Mouse (Mus musculus): ENCODE measurements at regions not wholly inside any gene's neighbourhood (a gene's known extent, or its start where the extent isn't known, plus 50 kb on each side); places are given as distances from the start of the nearest gene placed in this dataset.

GRCm38 (mm10) chr4:81573771-81574170 lies 131.2 kb upstream of the Mpdz start:
- no peaks in the 10 kb centered on the region for H3K4me1 ChIP-seq (ENCODE audit: control insufficient read depth, insufficient read depth, low read length)
- TF ChIP-seq CTCF (IDR thresholded peaks at IDR 0.05; ENCODE audit: insufficient read depth, low read length) (no peak), POLR2A (IDR thresholded peaks at IDR 0.05; ENCODE audit: borderline replicate concordance, extremely low read depth, low read depth, low read length) (no peak)
- 53% methylated on average over 5 of the region's 5 CpGs for WGBS
- DNase-seq = no peak
- no peak overlapping the region for H3K4me3 ChIP-seq (replicated peaks; ENCODE audit: extremely low read depth, low read depth, low read length)

GRCm38 (mm10) chr4:81570736-81571135 lies 128.1 kb upstream of the Mpdz start:
- Histone ChIP-seq H3K4me1 (ENCODE audit: control insufficient read depth, insufficient read depth, low read length) (no peaks in the 10 kb centered on the region), H3K4me3 (replicated peaks; ENCODE audit: extremely low read depth, low read depth, low read length) (no peak overlapping the region)
- DNase-seq = no peak
- 58% methylated on average over 4 of the region's 4 CpGs for WGBS
- TF ChIP-seq POLR2A (IDR thresholded peaks at IDR 0.05; ENCODE audit: borderline replicate concordance, extremely low read depth, low read depth, low read length) (no peak), CTCF (IDR thresholded peaks at IDR 0.05; ENCODE audit: insufficient read depth, low read length) (no peak)

- DNase-seq = no peak
- WGBS = 76% methylated on average over 3 of the region's 3 CpGs
- no peak for TF ChIP-seq CTCF (IDR thresholded peaks at IDR 0.05; ENCODE audit: insufficient read depth, low read length)
- no peak for TF ChIP-seq POLR2A (IDR thresholded peaks at IDR 0.05; ENCODE audit: borderline replicate concordance, extremely low read depth, low read depth, low read length)
- Histone ChIP-seq H3K4me1 (ENCODE audit: control insufficient read depth, insufficient read depth, low read length) (peaks cover 2% of the 10 kb centered on the region), H3K4me3 (replicated peaks; ENCODE audit: extremely low read depth, low read depth, low read length) (no peak overlapping the region)
Measured at GRCm38 (mm10) chr4:81569531-81569930, 126.9 kb upstream of the Mpdz start.

DNA sequence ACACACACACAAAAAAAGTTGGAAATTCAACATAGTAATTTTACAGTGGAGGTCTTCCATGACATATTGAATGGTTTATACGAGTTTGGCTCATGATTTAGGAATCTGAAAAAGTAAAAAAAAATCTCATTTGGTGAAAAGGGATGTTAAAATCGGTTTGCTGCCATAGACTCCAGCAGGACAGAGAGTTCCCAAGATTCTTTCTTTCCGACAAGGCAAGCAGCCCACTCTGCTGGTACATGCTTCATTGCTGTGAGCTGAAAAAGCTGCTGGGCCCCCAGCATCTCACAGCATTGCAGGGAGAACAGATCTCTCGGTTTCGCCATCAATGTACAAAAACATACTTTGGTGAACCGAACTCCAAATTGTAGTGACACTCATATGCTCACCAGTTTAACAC lies 125.8 kb upstream of the Mpdz start:
- Histone ChIP-seq H3K4me1 (ENCODE audit: control insufficient read depth, insufficient read depth, low read length) (peaks cover 3% of the 10 kb centered on the region), H3K4me3 (replicated peaks; ENCODE audit: extremely low read depth, low read depth, low read length) (no peak overlapping the region)
- 80% methylated on average over 6 of the region's 6 CpGs for WGBS
- DNase-seq = no peak
- TF ChIP-seq POLR2A (IDR thresholded peaks at IDR 0.05; ENCODE audit: borderline replicate concordance, extremely low read depth, low read depth, low read length) (no peak), CTCF (IDR thresholded peaks at IDR 0.05; ENCODE audit: insufficient read depth, low read length) (no peak)

GRCm38 (mm10) chr4:81567928-81568327 lies 125.3 kb upstream of the Mpdz start:
- peaks cover 3% of the 10 kb centered on the region for H3K4me1 ChIP-seq (ENCODE audit: control insufficient read depth, insufficient read depth, low read length)
- DNase-seq = no peak
- WGBS = 54% methylated on average over 5 of the region's 5 CpGs
- TF ChIP-seq POLR2A (IDR thresholded peaks at IDR 0.05; ENCODE audit: borderline replicate concordance, extremely low read depth, low read depth, low read length) (no peak), CTCF (IDR thresholded peaks at IDR 0.05; ENCODE audit: insufficient read depth, low read length) (no peak)
- H3K4me3 ChIP-seq (replicated peaks; ENCODE audit: extremely low read depth, low read depth, low read length) = no peak overlapping the region

DNA sequence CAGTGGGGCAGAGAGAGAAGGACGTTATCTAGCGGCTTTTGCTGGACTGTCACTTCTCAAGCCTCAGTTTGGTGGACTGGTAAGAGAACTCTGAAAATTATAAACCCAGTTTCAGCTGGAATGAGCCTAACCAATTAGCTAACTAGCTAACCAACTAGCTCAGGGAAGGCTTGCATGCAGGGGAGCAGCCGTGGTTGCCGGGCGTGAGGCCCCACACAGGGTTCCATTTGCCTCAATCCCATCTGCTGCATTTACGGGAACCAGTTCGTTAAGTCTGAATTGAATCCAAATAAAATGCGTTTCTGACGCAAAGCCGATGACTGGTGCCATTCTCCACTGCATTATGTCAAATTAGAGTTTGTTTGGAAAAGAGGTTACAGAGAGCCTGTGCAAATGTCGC lies 123.9 kb upstream of the Mpdz start:
- TF ChIP-seq CTCF (IDR thresholded peaks at IDR 0.05; ENCODE audit: insufficient read depth, low read length) = no peak
- TF ChIP-seq POLR2A (IDR thresholded peaks at IDR 0.05; ENCODE audit: borderline replicate concordance, extremely low read depth, low read depth, low read length) = no peak
- H3K4me1 ChIP-seq (ENCODE audit: control insufficient read depth, insufficient read depth, low read length) = peaks cover 3% of the 10 kb centered on the region
- no peak for DNase-seq
- WGBS = 84% methylated on average over 11 of the region's 11 CpGs
- H3K4me3 ChIP-seq (replicated peaks; ENCODE audit: extremely low read depth, low read depth, low read length) = no peak overlapping the region

DNA sequence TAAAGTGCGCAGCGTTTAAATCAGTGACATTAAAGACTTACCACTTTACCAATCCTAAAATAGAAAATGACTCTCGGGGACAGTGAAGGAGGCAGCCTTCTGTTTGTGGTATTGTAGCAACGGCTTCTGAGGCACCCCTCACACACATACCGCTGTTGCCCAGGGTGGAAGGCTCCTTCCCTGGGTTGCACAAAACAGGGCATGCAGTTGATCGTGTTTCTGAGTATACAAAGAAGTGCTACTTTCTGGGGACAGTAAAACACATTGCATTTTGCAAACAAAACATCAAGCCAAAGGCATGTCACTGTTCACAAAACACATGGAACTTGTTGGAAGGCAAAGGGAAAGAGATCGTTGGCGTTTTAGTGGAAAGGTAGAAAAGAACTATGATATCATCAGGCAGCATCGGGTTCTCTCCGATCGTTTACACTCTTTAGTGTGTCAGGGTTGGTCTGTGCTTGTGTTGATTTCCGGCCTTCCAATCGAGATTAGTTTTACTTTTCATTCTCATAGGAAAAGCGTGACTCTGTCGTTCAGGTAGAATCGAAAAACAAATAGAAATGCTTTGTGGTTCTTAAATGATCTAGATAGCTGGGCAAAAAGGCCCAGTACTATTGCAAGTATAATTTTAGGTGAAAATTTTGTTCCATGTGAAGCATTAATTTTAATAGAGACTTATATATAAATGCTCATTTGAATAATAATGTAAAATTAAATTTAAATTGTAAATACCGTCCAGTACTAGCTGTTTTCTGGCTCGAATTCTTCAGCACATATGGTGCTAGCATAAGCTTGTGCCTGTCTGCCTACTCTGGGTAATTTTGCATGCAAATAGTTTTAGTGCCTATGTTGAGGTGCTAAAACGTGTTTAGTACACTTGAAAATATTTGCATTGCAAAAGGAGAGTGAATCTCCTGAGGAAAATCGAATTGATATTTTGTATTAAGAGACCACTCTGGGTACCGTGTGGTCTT lies 123.1 kb upstream of the Mpdz start:
- 66% methylated on average over 21 of the region's 21 CpGs for WGBS
- H3K4me1 ChIP-seq (ENCODE audit: control insufficient read depth, insufficient read depth, low read length) = peaks cover 3% of the 10 kb centered on the region
- DNase-seq = no peak
- TF ChIP-seq CTCF (IDR thresholded peaks at IDR 0.05; ENCODE audit: insufficient read depth, low read length) (no peak), POLR2A (IDR thresholded peaks at IDR 0.05; ENCODE audit: borderline replicate concordance, extremely low read depth, low read depth, low read length) (no peak)
- peak overlapping the region; percentile 42 for H3K4me3 ChIP-seq (replicated peaks; ENCODE audit: extremely low read depth, low read depth, low read length)

DNA sequence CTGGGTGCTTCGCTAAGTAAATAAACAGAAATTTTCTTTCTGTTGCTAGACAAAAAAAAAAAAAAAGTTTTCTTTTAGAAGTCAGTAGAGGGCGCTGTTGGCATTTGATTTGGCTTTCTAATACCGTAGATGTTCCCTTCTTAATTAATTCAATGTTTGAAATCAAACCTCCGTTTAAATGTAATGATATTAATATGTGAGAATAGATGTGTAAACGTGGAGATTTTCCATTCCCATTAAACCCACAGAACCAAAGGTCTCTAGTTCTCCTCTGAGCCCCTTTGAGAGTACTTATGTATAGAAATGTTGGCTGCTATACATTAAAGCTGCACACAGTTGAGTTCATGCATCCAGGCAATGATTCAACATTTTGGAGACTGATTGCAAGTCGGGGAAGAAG lies 121.8 kb upstream of the Mpdz start:
- TF ChIP-seq POLR2A (IDR thresholded peaks at IDR 0.05; ENCODE audit: borderline replicate concordance, extremely low read depth, low read depth, low read length) = no peak
- TF ChIP-seq CTCF (IDR thresholded peaks at IDR 0.05; ENCODE audit: insufficient read depth, low read length) = no peak
- H3K4me3 ChIP-seq (replicated peaks; ENCODE audit: extremely low read depth, low read depth, low read length) = no peak overlapping the region
- DNase-seq = no peak
- WGBS = 3% methylated on average over 6 of the region's 6 CpGs
- peaks cover 3% of the 10 kb centered on the region for H3K4me1 ChIP-seq (ENCODE audit: control insufficient read depth, insufficient read depth, low read length)

DNA sequence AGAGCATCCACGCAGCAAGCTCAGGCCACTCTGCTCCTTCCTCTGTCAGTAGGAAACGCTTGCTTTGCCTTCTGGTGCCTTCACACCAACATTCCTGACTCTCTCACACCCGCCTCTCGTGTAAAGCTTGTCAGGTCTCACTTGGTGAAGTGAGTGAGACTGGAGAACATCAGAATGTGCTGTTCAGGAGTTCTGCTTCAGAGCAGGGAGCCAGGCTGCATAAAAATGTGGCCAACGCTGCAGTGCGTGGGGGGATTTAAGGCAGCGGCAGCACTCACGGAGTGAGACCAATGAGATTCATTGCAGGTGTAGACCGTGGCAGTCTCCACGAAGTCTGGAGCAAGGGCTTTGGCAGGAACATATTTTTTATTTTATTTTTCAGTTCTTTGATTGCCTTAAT lies 121.0 kb upstream of the Mpdz start:
- WGBS = 49% methylated on average over 10 of the region's 10 CpGs
- no peak for TF ChIP-seq POLR2A (IDR thresholded peaks at IDR 0.05; ENCODE audit: borderline replicate concordance, extremely low read depth, low read depth, low read length)
- TF ChIP-seq CTCF (IDR thresholded peaks at IDR 0.05; ENCODE audit: insufficient read depth, low read length) = no peak
- no peak overlapping the region for H3K4me3 ChIP-seq (replicated peaks; ENCODE audit: extremely low read depth, low read depth, low read length)
- H3K4me1 ChIP-seq (ENCODE audit: control insufficient read depth, insufficient read depth, low read length) = peaks cover 3% of the 10 kb centered on the region
- no peak for DNase-seq

DNA sequence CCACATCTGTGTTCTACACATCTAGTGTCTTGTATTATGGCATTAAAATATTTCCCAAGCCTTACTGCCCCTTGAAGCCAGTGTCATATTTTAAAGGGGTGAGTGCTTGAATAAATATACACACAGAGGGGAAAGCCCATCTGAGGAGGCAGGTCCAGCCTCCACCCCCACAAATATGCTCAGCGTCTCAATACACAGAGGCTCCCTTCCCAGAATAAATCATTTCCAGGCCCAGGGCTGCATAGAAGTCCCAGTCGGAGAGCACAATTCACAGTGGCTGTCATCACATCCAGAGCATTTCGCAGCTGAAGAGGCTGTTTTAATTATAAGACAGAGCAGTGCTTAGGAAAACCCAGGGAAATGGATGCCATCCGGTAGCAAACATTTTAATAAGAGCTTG lies 118.8 kb upstream of the Mpdz start:
- DNase-seq = no peak
- no peak for TF ChIP-seq CTCF (IDR thresholded peaks at IDR 0.05; ENCODE audit: insufficient read depth, low read length)
- TF ChIP-seq POLR2A (IDR thresholded peaks at IDR 0.05; ENCODE audit: borderline replicate concordance, extremely low read depth, low read depth, low read length) = no peak
- Histone ChIP-seq H3K4me1 (ENCODE audit: control insufficient read depth, insufficient read depth, low read length) (peaks cover 3% of the 10 kb centered on the region), H3K4me3 (replicated peaks; ENCODE audit: extremely low read depth, low read depth, low read length) (no peak overlapping the region)
- WGBS = 68% methylated on average over 4 of the region's 4 CpGs
